Comparison of ENCODE assay signal across 30 mouse cellular contexts in the genomic region with DNA sequence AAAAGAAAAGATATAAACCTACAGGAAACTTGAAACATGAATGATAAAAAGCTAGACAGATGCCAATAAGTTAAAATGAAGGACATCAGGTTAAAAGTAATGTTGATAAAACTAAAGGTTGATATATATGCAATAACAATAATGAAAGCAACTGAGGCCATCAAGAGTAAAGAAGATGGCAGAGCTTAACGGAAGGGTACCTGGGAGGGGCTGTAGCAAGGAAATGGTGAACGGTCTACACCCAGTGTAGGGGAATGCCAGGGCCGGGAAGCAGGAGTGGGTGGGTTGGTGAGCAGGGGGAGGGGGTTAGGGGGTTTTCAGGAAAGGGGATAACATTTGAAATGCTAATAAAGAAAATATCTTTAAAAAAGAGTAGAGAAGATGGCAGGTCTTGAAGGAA.
"Had no signal": no experiment of that assay in that cellular context is flagged by ENCODE, and none has a peak within 500 bp of the region (broad histone marks: within the 10 kb centered on the region; RNA-seq: fewer than 3 reads in every experiment).

No protein-coding gene starts in this region.

- H3K27me3 ChIP-seq: limb, embryonic 12.5 days; limb, embryonic 13.5 days; limb, embryonic 15.5 days; liver, embryonic 12.5 days; liver, embryonic 13.5 days; liver, embryonic 15.5 days; lung, embryonic 15.5 days; megakaryocyte, embryonic 14.5 days; midbrain, embryonic 12.5 days; midbrain, embryonic 13.5 days; midbrain, embryonic 15.5 days; neural tube, embryonic 12.5 days had no signal

- H3K4me1 ChIP-seq: limb, embryonic 10.5 days; limb, embryonic 12.5 days; limb, embryonic 13.5 days; limb, embryonic 15.5 days; liver, embryonic 12.5 days; liver, embryonic 13.5 days; liver, embryonic 15.5 days; megakaryocyte, embryonic 14.5 days; midbrain, embryonic 10.5 days; midbrain, embryonic 12.5 days; midbrain, embryonic 13.5 days; midbrain, embryonic 15.5 days; neural tube, embryonic 12.5 days had no signal

- DNase-seq: left cerebral cortex, postnatal 4 days; liver; liver, embryonic 13.5 days; liver, postnatal 0 days; lung, adult 18-20 months; lung, adult 2 months; lung, embryonic 14.5 days; lung, postnatal 10 days; lung, postnatal 14 days; lung, postnatal 36 days; lung, postnatal 4 days; midbrain, embryonic 14.5 days had no signal

- H3K27ac ChIP-seq: limb, embryonic 10.5 days; limb, embryonic 12.5 days; limb, embryonic 13.5 days; limb, embryonic 15.5 days; liver, embryonic 12.5 days; liver, embryonic 13.5 days; liver, embryonic 14.5 days; liver, embryonic 15.5 days; lung, embryonic 15.5 days; macrophage; midbrain, embryonic 10.5 days; midbrain, embryonic 12.5 days; midbrain, embryonic 13.5 days; midbrain, embryonic 15.5 days; neural tube, embryonic 12.5 days had no signal

- H3K4me2 ChIP-seq: limb, embryonic 12.5 days; limb, embryonic 13.5 days; limb, embryonic 15.5 days; liver, embryonic 11.5 days; liver, embryonic 12.5 days; liver, embryonic 13.5 days; liver, embryonic 15.5 days; lung, embryonic 14.5 days; lung, embryonic 15.5 days; midbrain, embryonic 11.5 days; midbrain, embryonic 12.5 days; midbrain, embryonic 13.5 days; midbrain, embryonic 15.5 days; neural tube, embryonic 12.5 days had no signal

- H3K4me3 ChIP-seq: limb, embryonic 10.5 days; limb, embryonic 12.5 days; limb, embryonic 13.5 days; limb, embryonic 15.5 days; liver, embryonic 12.5 days; liver, embryonic 13.5 days; liver, embryonic 15.5 days; lung, embryonic 15.5 days; megakaryocyte, embryonic 14.5 days; midbrain, embryonic 10.5 days; midbrain, embryonic 12.5 days; midbrain, embryonic 13.5 days; midbrain, embryonic 15.5 days; myocyte; neural tube, embryonic 12.5 days had no signal

- H3K9ac ChIP-seq: limb, embryonic 12.5 days; limb, embryonic 13.5 days; limb, embryonic 15.5 days; liver, embryonic 12.5 days; liver, embryonic 13.5 days; liver, embryonic 14.5 days; liver, embryonic 15.5 days; liver, postnatal 0 days; lung, embryonic 14.5 days; lung, embryonic 15.5 days; midbrain, embryonic 12.5 days; midbrain, embryonic 13.5 days; midbrain, embryonic 15.5 days; neural tube, embryonic 12.5 days had no signal

- H3K36me3 ChIP-seq: limb, embryonic 10.5 days; limb, embryonic 12.5 days; limb, embryonic 13.5 days; limb, embryonic 15.5 days; liver, embryonic 12.5 days; liver, embryonic 13.5 days; liver, embryonic 15.5 days; lung, embryonic 15.5 days; midbrain, embryonic 10.5 days; midbrain, embryonic 12.5 days; midbrain, embryonic 13.5 days; midbrain, embryonic 15.5 days; neural tube, embryonic 12.5 days had no signal

- H3K9me3 ChIP-seq: limb, embryonic 10.5 days; limb, embryonic 12.5 days; limb, embryonic 13.5 days; limb, embryonic 15.5 days; liver, embryonic 12.5 days; liver, embryonic 13.5 days; liver, embryonic 15.5 days; lung, embryonic 15.5 days; megakaryocyte, embryonic 14.5 days; midbrain, embryonic 10.5 days; midbrain, embryonic 12.5 days; midbrain, embryonic 13.5 days; midbrain, embryonic 15.5 days; neural tube, embryonic 12.5 days had no signal
